Mouse (Mus musculus) ES-E14 (cell line): ENCODE measurements at regions not wholly inside any gene's neighbourhood (a gene's known extent, or its start where the extent isn't known, plus 50 kb on each side); places are given as distances from the start of the nearest gene placed in this dataset.

Experiments
- HCFC1 ChIP-seq: IDR thresholded peaks from 2 replicates; pipeline ENCODE4 v1.6.1; 2012; ENCODE audit warnings: low read length, inconsistent platforms, borderline replicate concordance; ENCODE audit not compliant: insufficient read depth
- ZC3H11A ChIP-seq: IDR thresholded peaks from 2 replicates; pipeline ENCODE4 v1.6.1; 2012; ENCODE audit warnings: low read depth, mild to moderate bottlenecking, inconsistent platforms, low read length, borderline replicate concordance
- ZNF384 ChIP-seq: IDR thresholded peaks from 2 replicates; pipeline ENCODE4 v1.6.1; 2012; ENCODE audit warnings: low read depth, low read length, inconsistent platforms

DNA sequence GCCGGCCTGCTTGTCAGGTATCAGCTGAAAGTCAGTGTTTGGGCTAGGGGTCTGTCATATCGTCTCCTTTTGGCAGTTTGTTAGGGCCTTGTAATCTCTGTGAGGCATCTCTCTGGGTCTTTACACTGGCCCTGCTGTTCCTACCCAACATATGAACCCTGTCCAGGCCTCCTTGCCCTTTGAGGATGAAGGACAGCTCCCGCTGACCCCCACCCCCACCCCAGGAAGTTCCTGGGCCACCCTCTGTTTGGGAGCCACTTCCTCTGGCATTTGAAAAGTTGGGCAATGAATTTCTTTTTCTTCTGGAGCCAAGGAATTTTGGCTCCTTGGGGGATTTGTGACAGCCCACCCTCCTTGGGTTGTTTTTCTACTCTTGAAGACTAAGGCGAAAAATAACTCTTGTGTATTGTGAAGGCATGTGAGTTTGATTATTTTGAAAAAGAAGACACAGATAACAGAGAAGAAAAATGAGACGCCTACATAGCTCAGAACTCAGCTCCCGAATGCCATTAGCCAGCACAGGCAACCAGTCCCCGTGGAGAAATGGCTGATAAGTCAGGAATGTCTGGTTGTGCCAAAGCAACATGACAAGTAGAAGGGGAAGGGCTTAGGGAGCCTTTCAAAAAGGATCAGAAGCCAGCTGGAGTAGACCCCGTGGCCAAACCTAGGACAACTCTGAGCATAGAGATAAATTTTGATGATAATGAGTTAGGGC lies 249.5 kb downstream of the Gm49356 start:
- TF ChIP-seq ZC3H11A: no peak
- TF ChIP-seq HCFC1: no peak
- no peak for TF ChIP-seq ZNF384
